Mouse (Mus musculus) spleen, embryonic (tissue): ENCODE results near the gene Phldb2.

Source experiments
- CTCF ChIA-PET: fragments of 350-600 bp; sonication (Branson Sonifier 250); formaldehyde crosslinking; loops from one replicate; lab custom pipeline; 2022; lab: Charles Lee

The Phldb2 gene

GRCm38 (mm10) chr16:45952035-45952434, 1.4 kb downstream of the Phldb2 start:
- CTCF ChIA-PET: no interaction called here

GRCm38 (mm10) chr16:45946335-45946734, 7.1 kb downstream of the Phldb2 start:
- CTCF ChIA-PET: no interaction called here

- CTCF ChIA-PET: interaction anchor here (0.6 kb wide), 1 partner anchor 728 kb away, joined by 6 read pairs; no protein-coding TSS in a partner anchor
Measured at GRCm38 (mm10) chr16:45945649-45946048, 7.7 kb downstream of the Phldb2 start.

GRCm38 (mm10) chr16:45945174-45945631, 8.2 kb downstream of the Phldb2 start:
- CTCF ChIA-PET: interaction anchor here (0.6 kb wide), 1 partner anchor 728 kb away, joined by 6 read pairs; no protein-coding TSS in a partner anchor

- CTCF ChIA-PET: no interaction called here
Measured at GRCm38 (mm10) chr16:45942169-45942891, 11.1 kb downstream of the Phldb2 start.

- CTCF ChIA-PET: no interaction called here
Measured at GRCm38 (mm10) chr16:45940701-45941100, 12.7 kb downstream of the Phldb2 start.

GRCm38 (mm10) chr16:45939436-45939835, 14.0 kb downstream of the Phldb2 start:
- CTCF ChIA-PET: no interaction called here

- CTCF ChIA-PET: no interaction called here
Measured at GRCm38 (mm10) chr16:45937381-45937780, 16.0 kb downstream of the Phldb2 start.

GRCm38 (mm10) chr16:45936521-45936920, 16.9 kb downstream of the Phldb2 start:
- CTCF ChIA-PET: no interaction called here

GRCm38 (mm10) chr16:45935956-45936483, 17.4 kb downstream of the Phldb2 start:
- CTCF ChIA-PET: no interaction called here

- CTCF ChIA-PET: no interaction called here
Measured at GRCm38 (mm10) chr16:45934721-45935407, 18.5 kb downstream of the Phldb2 start.

- CTCF ChIA-PET: no interaction called here
Measured at GRCm38 (mm10) chr16:45930308-45930707, 23.1 kb downstream of the Phldb2 start.

- CTCF ChIA-PET: no interaction called here
Measured at GRCm38 (mm10) chr16:45928090-45928489, 25.3 kb downstream of the Phldb2 start.

GRCm38 (mm10) chr16:45927601-45928000, 25.8 kb downstream of the Phldb2 start:
- CTCF ChIA-PET: no interaction called here

GRCm38 (mm10) chr16:45926875-45927274, 26.5 kb downstream of the Phldb2 start:
- CTCF ChIA-PET: no interaction called here

GRCm38 (mm10) chr16:45923731-45924424, 29.5 kb downstream of the Phldb2 start:
- CTCF ChIA-PET: no interaction called here

GRCm38 (mm10) chr16:45922546-45923229, 30.7 kb downstream of the Phldb2 start:
- CTCF ChIA-PET: no interaction called here

- CTCF ChIA-PET: no interaction called here
Measured at GRCm38 (mm10) chr16:45919572-45919971, 33.8 kb downstream of the Phldb2 start.

GRCm38 (mm10) chr16:45903595-45903994, 49.8 kb downstream of the Phldb2 start:
- CTCF ChIA-PET: no interaction called here

- CTCF ChIA-PET: no interaction called here
Measured at GRCm38 (mm10) chr16:45898459-45898858, 54.9 kb downstream of the Phldb2 start.

GRCm38 (mm10) chr16:45896587-45896986, 56.8 kb downstream of the Phldb2 start:
- CTCF ChIA-PET: no interaction called here
